Mouse (Mus musculus) adrenal gland (tissue): ENCODE results near the gene Wfdc11.
"Not testable (repeated sequence)": the region's sequence is repeated elsewhere in the genome, so short reads cannot be mapped to it uniquely, and the experiment has no call there.

Experiments used
- intact Hi-C: fragments of 180-260 bp; cut with DNase I; formaldehyde crosslinking; loops from one replicate; pipeline ENCODE4 v1.15.1; 2025

The Wfdc11 gene

DNA sequence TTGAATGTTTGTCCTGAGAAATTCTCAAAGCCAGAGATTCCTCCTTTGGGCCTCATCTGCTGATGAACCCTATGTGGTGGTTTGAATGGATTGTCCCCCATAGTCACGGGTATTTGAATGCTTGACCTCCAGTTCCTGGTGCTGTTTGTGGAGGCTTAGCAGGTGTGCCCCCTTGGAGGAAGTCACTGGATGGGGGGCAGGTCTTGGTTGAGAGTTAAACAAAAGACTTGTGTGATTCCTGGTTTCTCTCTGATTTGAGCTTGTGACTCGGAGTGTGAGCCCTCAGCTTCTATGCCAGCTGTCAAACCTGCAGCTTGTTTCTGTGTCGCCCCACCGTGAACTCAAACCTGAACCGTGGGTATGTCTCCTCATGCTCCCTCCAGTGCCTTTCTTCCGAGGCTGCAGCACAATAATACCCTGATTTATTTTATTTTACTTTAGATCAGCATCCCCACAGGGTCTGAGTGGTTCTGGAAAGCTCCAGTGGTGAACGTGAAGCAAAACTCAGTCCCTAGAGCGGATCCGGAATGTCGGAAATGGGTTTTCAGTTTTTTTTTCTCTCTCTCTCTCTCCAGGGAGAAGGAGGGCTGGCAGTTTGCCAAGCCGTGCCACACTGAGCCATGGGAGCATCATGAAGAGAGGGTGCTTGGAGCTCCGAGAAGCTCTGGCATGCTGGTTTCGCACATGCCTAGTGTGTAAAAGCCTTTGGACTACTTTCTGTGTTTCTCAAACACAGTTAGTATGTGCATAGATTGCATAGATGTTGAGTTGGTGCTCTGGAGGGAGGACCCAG, 31.8 kb downstream of the Wfdc11 start:
- intact Hi-C loops = no loop called here

- intact Hi-C loops = no loop called here
Observed at GRCm38 (mm10) chr2:164641129-164641528, 32.8 kb downstream of the Wfdc11 start.

- intact Hi-C loops = no loop called here
Observed at GRCm38 (mm10) chr2:164638696-164639095, 35.2 kb downstream of the Wfdc11 start, which contains the start of gene Wfdc16. Gene Wfdc16 (minus strand): TSS chr2:164638796.

DNA sequence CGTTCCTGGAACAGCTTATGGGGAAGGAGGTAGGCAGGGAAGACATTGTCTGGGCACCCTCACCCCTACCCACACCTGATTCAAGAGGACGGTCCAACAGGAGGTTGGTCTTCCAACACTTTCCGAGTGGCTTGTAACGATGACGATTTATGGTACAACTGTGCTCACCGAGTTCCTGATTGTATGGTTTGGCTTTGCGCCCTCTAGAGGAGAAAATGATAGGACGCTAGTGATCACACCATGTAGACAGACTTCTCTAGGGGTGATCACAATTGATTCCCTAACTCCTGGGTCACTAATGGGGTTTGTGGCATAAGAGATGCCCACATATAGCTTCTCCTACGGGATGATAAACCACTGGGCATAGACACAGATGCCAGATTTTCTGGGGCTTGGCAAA, 38.6 kb downstream of the Wfdc11 start:
- intact Hi-C loops = no loop called here

DNA sequence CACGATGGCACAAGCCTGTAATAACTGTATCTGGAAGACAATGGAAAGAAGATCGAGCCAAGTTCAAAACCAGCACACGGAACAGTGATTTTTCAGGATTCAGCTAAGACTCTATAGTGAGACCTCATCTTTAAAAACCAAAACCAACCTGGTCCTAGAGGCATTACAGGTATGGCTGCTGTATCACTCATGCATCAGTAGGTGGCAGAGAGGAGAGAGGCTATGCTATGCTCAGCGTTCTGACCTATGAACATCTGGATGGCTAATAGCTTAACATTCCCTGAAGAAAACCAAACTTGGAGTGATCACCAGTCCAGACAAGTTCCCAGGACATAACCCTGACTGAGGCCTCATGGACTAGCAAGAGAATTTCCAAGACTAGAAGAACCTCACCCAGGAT, 52.1 kb downstream of the Wfdc11 start:
- intact Hi-C loops = no loop called here

GRCm38 (mm10) chr2:164619050-164619449, 54.8 kb downstream of the Wfdc11 start:
- intact Hi-C loops = no loop called here

- intact Hi-C loops = no loop called here
Observed at GRCm38 (mm10) chr2:164615386-164615785, 58.5 kb downstream of the Wfdc11 start.

GRCm38 (mm10) chr2:164613471-164613870, 60.4 kb downstream of the Wfdc11 start, which contains the start of the genes Wfdc6b and Wfdc8:
Gene Wfdc6b (plus strand): TSS chr2:164613522.
Gene Wfdc8 (minus strand): TSS chr2:164613626.
- intact Hi-C loops = not testable (repeated sequence)
